Mouse (Mus musculus): ENCODE data around the gene Slc39a10.
"Not testable (repeated sequence)": the region's sequence is repeated elsewhere in the genome, so short reads cannot be mapped to it uniquely, and the experiment has no call there.

The Slc39a10 gene

DNA sequence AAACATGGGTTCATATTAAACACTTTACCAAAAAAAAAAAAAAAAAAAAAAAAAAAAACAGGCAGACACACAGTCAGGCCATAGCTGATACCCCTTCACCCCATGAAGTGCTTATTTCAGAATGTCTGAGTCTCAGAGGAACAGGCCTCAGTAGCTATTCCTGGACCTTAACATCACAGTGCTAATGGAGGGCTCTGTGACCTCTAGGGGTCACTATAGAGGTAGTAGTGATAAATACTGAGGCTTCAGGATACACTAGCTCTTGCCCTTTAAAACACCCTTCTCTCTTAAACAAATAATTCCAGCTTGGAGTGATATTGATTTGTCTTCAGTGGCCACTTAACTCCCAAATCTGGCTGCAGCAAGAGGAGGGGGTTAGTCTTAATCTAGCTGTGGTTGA is 123.3 kb downstream of the Slc39a10 start:
- DNase-seq: not testable (repeated sequence)

GRCm38 (mm10) chr1:46764600-46764999 is 128.1 kb downstream of the Slc39a10 start:
- DNase-seq: not testable (repeated sequence)

Measured in B cell, adult 2 months (primary cell).